Mouse (Mus musculus) liver, postnatal 0 days (tissue): ENCODE results near the gene Gm5475.

Experiments used
- CTCF ChIP-seq: sonication (generic); IDR thresholded peaks from 2 replicates; pipeline ENCODE4 v1.5.1; 2016; ENCODE audit warnings: antibody characterized with exemption, low read depth
- EP300 ChIP-seq: IDR thresholded peaks from 2 replicates; pipeline ENCODE4 v1.6.1; 2016; ENCODE audit warnings: antibody characterized with exemption, low read depth, mild to moderate bottlenecking

DNA sequence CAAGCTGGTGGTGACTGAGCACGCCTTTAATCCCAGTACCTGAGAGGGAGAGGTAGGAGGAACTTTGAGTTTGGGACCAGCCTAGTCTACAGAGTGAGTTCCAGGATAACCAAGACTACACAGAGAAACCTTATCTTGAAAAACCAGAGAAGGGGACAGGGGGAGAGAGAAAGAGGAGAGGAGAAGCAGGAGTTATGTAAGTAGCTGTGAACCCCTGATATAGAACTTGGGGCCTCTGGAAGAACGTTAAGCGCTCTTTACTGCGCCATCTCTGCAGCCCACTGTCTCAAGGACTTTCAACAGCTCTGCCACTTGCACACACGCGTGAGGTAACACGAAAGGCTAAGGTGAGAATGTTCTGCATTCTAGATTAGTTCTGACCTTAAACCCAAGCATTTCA is 30.3 kb upstream of the Gm5475 start:
- no peak for TF ChIP-seq CTCF
- peak; percentile 80 for TF ChIP-seq EP300
